Mouse (Mus musculus): ENCODE results near the gene Stoml1. TPM values are rescaled to one million over a fixed set of nuclear protein-coding genes. Genes with fewer than 3 reads are reported as not detected.
A peak's percentile ranks its signal among the peaks of the same experiment; 100 is the strongest.

Stoml1 gene
- polyA plus RNA-seq, 1 experiment from 2014 or later = 142 TPM

GRCm38 (mm10) chr9:58232374-58232773 lies 20.6 kb upstream of the Stoml1 start:
- Histone ChIP-seq H3K36me3 (ENCODE audit: control insufficient read depth, insufficient read depth, low read length) (0 out of 2 replicates have a peak, but pooled peaks cover 2% of the 10 kb centered on the region), H3K27ac (ENCODE audit: low read depth, low read length) (no peak overlapping the region), H3K9me3 (ENCODE audit: control insufficient read depth, low read length) (no peaks in the 10 kb centered on the region), H3K9ac (ENCODE audit: low read depth, low read length) (no peak overlapping the region), H3K27me3 (replicated peaks; ENCODE audit: control insufficient read depth, insufficient read depth, low read length) (no peaks in the 10 kb centered on the region), H3K4me2 (ENCODE audit: low read length) (no peak overlapping the region), H3K4me1 (ENCODE audit: control insufficient read depth, insufficient read depth, low read depth, low read length) (no peaks in the 10 kb centered on the region), H3K4me3 (ENCODE audit: low read length) (no peak overlapping the region)
- ATAC-seq = no peak
- 84% methylated on average over 5 of the region's 5 CpGs for whole genome bisulfite sequencing

GRCm38 (mm10) chr9:58234502-58235015 lies 18.4 kb upstream of the Stoml1 start:
- ATAC-seq = no peak
- no peak overlapping the region for H3K4me2 ChIP-seq (ENCODE audit: low read length)
- no peaks in the 10 kb centered on the region for H3K9me3 ChIP-seq (ENCODE audit: control insufficient read depth, low read length)
- no peaks in the 10 kb centered on the region for H3K36me3 ChIP-seq (ENCODE audit: control insufficient read depth, insufficient read depth, low read length)
- H3K27ac ChIP-seq (ENCODE audit: low read depth, low read length) = no peak overlapping the region
- H3K4me1 ChIP-seq (ENCODE audit: control insufficient read depth, insufficient read depth, low read depth, low read length) = no peaks in the 10 kb centered on the region
- 97% methylated on average over 28 of the region's 28 CpGs for WGBS
- no peak overlapping the region for H3K4me3 ChIP-seq (ENCODE audit: low read length)
- H3K27me3 ChIP-seq (replicated peaks; ENCODE audit: control insufficient read depth, insufficient read depth, low read length) = no peaks in the 10 kb centered on the region
- no peak overlapping the region for H3K9ac ChIP-seq (ENCODE audit: low read depth, low read length)

GRCm38 (mm10) chr9:58241780-58242485 lies 11.0 kb upstream of the Stoml1 start:
- no peaks in the 10 kb centered on the region for H3K36me3 ChIP-seq (ENCODE audit: control insufficient read depth, insufficient read depth, low read length)
- no peak overlapping the region for H3K4me3 ChIP-seq (ENCODE audit: low read length)
- 0 out of 2 replicates have a peak overlapping the region, but pooled peaks have one; percentile 48 for H3K27ac ChIP-seq (ENCODE audit: low read depth, low read length)
- no peaks in the 10 kb centered on the region for H3K9me3 ChIP-seq (ENCODE audit: control insufficient read depth, low read length)
- 0 out of 2 replicates have a peak, but pooled peaks have one; percentile 48 for ATAC-seq
- no peak overlapping the region for H3K4me2 ChIP-seq (ENCODE audit: low read length)
- WGBS = 50% methylated on average over 9 of the region's 9 CpGs
- H3K9ac ChIP-seq (ENCODE audit: low read depth, low read length) = no peak overlapping the region
- H3K4me1 ChIP-seq (ENCODE audit: control insufficient read depth, insufficient read depth, low read depth, low read length) = peaks cover 13% of the 10 kb centered on the region
- no peaks in the 10 kb centered on the region for H3K27me3 ChIP-seq (replicated peaks; ENCODE audit: control insufficient read depth, insufficient read depth, low read length)

GRCm38 (mm10) chr9:58242696-58243095 lies 10.3 kb upstream of the Stoml1 start:
- Histone ChIP-seq H3K9ac (ENCODE audit: low read depth, low read length) (no peak overlapping the region), H3K4me2 (ENCODE audit: low read length) (no peak overlapping the region), H3K27me3 (replicated peaks; ENCODE audit: control insufficient read depth, insufficient read depth, low read length) (no peaks in the 10 kb centered on the region), H3K27ac (ENCODE audit: low read depth, low read length) (no peak overlapping the region), H3K9me3 (ENCODE audit: control insufficient read depth, low read length) (no peaks in the 10 kb centered on the region), H3K4me1 (ENCODE audit: control insufficient read depth, insufficient read depth, low read depth, low read length) (peaks cover 19% of the 10 kb centered on the region), H3K4me3 (ENCODE audit: low read length) (no peak overlapping the region), H3K36me3 (ENCODE audit: control insufficient read depth, insufficient read depth, low read length) (no peaks in the 10 kb centered on the region)
- WGBS = 83% methylated on average over 5 of the region's 5 CpGs
- no peak for ATAC-seq

- no peak overlapping the region for H3K27ac ChIP-seq (ENCODE audit: low read depth, low read length)
- H3K4me1 ChIP-seq (ENCODE audit: control insufficient read depth, insufficient read depth, low read depth, low read length) = peaks cover 19% of the 10 kb centered on the region
- no peak overlapping the region for H3K4me2 ChIP-seq (ENCODE audit: low read length)
- H3K9me3 ChIP-seq (ENCODE audit: control insufficient read depth, low read length) = no peaks in the 10 kb centered on the region
- no peaks in the 10 kb centered on the region for H3K36me3 ChIP-seq (ENCODE audit: control insufficient read depth, insufficient read depth, low read length)
- no peak overlapping the region for H3K9ac ChIP-seq (ENCODE audit: low read depth, low read length)
- H3K4me3 ChIP-seq (ENCODE audit: low read length) = no peak overlapping the region
- no peak for ATAC-seq
- no peaks in the 10 kb centered on the region for H3K27me3 ChIP-seq (replicated peaks; ENCODE audit: control insufficient read depth, insufficient read depth, low read length)
- 87% methylated on average over 6 of the region's 6 CpGs for WGBS
These were observed 9.3 kb upstream of the Stoml1 start for GRCm38 (mm10) chr9:58243696-58244095.

GRCm38 (mm10) chr9:58246083-58246591 lies 6.8 kb upstream of the Stoml1 start:
- Histone ChIP-seq H3K4me1 (ENCODE audit: control insufficient read depth, insufficient read depth, low read depth, low read length) (peaks cover 19% of the 10 kb centered on the region), H3K36me3 (ENCODE audit: control insufficient read depth, insufficient read depth, low read length) (no peaks in the 10 kb centered on the region), H3K4me3 (ENCODE audit: low read length) (no peak overlapping the region), H3K27ac (ENCODE audit: low read depth, low read length) (no peak overlapping the region), H3K4me2 (ENCODE audit: low read length) (no peak overlapping the region), H3K27me3 (replicated peaks; ENCODE audit: control insufficient read depth, insufficient read depth, low read length) (no peaks in the 10 kb centered on the region), H3K9ac (ENCODE audit: low read depth, low read length) (no peak overlapping the region), H3K9me3 (ENCODE audit: control insufficient read depth, low read length) (no peaks in the 10 kb centered on the region)
- 83% methylated on average over 4 of the region's 4 CpGs for WGBS
- ATAC-seq = no peak

- Histone ChIP-seq H3K36me3 (ENCODE audit: control insufficient read depth, insufficient read depth, low read length) (no peaks in the 10 kb centered on the region), H3K9ac (ENCODE audit: low read depth, low read length) (peak overlapping the region; percentile 60), H3K4me2 (ENCODE audit: low read length) (peak overlapping the region; percentile 41), H3K4me1 (ENCODE audit: control insufficient read depth, insufficient read depth, low read depth, low read length) (peaks cover 11% of the 10 kb centered on the region), H3K27ac (ENCODE audit: low read depth, low read length) (peak overlapping the region; percentile 11; the same call in 1 of the 2 replicates), H3K27me3 (replicated peaks; ENCODE audit: control insufficient read depth, insufficient read depth, low read length) (no peaks in the 10 kb centered on the region), H3K9me3 (ENCODE audit: control insufficient read depth, low read length) (no peaks in the 10 kb centered on the region), H3K4me3 (ENCODE audit: low read length) (peak overlapping the region; percentile 13; the same call in 1 of the 2 replicates)
- WGBS = 14% methylated on average over 25 of the region's 25 CpGs
- peak; percentile 87 for ATAC-seq
These were observed 5.8 kb upstream of the Stoml1 start for GRCm38 (mm10) chr9:58247064-58247759.

GRCm38 (mm10) chr9:58248746-58249413 lies 4.1 kb upstream of the Stoml1 start:
- Histone ChIP-seq H3K4me3 (ENCODE audit: low read length) (peak overlapping the region; percentile 45), H3K27ac (ENCODE audit: low read depth, low read length) (no peak overlapping the region), H3K9ac (ENCODE audit: low read depth, low read length) (peak overlapping the region; percentile 59), H3K4me2 (ENCODE audit: low read length) (peak overlapping the region; percentile 61), H3K9me3 (ENCODE audit: control insufficient read depth, low read length) (no peaks in the 10 kb centered on the region), H3K4me1 (ENCODE audit: control insufficient read depth, insufficient read depth, low read depth, low read length) (peaks cover 9% of the 10 kb centered on the region), H3K36me3 (ENCODE audit: control insufficient read depth, insufficient read depth, low read length) (no peaks in the 10 kb centered on the region), H3K27me3 (replicated peaks; ENCODE audit: control insufficient read depth, insufficient read depth, low read length) (no peaks in the 10 kb centered on the region)
- ATAC-seq = no peak
- WGBS = 47% methylated on average over 7 of the region's 7 CpGs

All from hindbrain, embryonic 16.5 days (tissue).